Mouse (Mus musculus): ENCODE measurements around the gene Shc3. TPM values are rescaled to one million over a fixed set of nuclear protein-coding genes. Genes with fewer than 3 reads are reported as not detected.

The Shc3 gene
- polyA plus RNA-seq, 1 experiment from 2014 or later: not detected

GRCm38 (mm10) chr13:51409936-51410481 is 159.2 kb downstream of the Shc3 start:
- 54% methylated on average over 6 of the region's 6 CpGs for WGBS (ENCODE audit: insufficient replicate concordance)
- Histone ChIP-seq H3K4me3 (ENCODE audit: low read depth, low read length) (no peak overlapping the region), H3K4me2 (ENCODE audit: low read depth, low read length) (no peak overlapping the region), H3K9me3 (replicated peaks; ENCODE audit: control insufficient read depth, low read length) (no peaks in the 10 kb centered on the region), H3K27me3 (ENCODE audit: control insufficient read depth, insufficient read depth, low read depth, low read length) (peaks cover 28% of the 10 kb centered on the region), H3K9ac (ENCODE audit: low read depth, low read length) (no peak overlapping the region), H3K4me1 (ENCODE audit: control insufficient read depth, low read depth, low read length) (no peaks in the 10 kb centered on the region; the same call in 1 of the 2 replicates), H3K27ac (ENCODE audit: low read length) (no peak overlapping the region), H3K36me3 (ENCODE audit: control insufficient read depth, insufficient read depth) (no peaks in the 10 kb centered on the region)
- no peak for ATAC-seq (ENCODE audit: low read depth)

GRCm38 (mm10) chr13:51408519-51409001 is 160.7 kb downstream of the Shc3 start, which contains the start of gene S1pr3:
TSS of gene S1pr3 (plus strand) at chr13:51408639.
- peaks cover 28% of the 10 kb centered on the region for H3K27me3 ChIP-seq (ENCODE audit: control insufficient read depth, insufficient read depth, low read depth, low read length)

GRCm38 (mm10) chr13:51407541-51408217 is 161.5 kb downstream of the Shc3 start:
- Histone ChIP-seq H3K9me3 (replicated peaks; ENCODE audit: control insufficient read depth, low read length) (no peaks in the 10 kb centered on the region), H3K27ac (ENCODE audit: low read length) (no peak overlapping the region), H3K27me3 (ENCODE audit: control insufficient read depth, insufficient read depth, low read depth, low read length) (peaks cover 28% of the 10 kb centered on the region), H3K9ac (ENCODE audit: low read depth, low read length) (no peak overlapping the region), H3K4me3 (ENCODE audit: low read depth, low read length) (no peak overlapping the region), H3K36me3 (ENCODE audit: control insufficient read depth, insufficient read depth) (no peaks in the 10 kb centered on the region), H3K4me2 (ENCODE audit: low read depth, low read length) (no peak overlapping the region), H3K4me1 (ENCODE audit: control insufficient read depth, low read depth, low read length) (no peaks in the 10 kb centered on the region; the same call in 1 of the 2 replicates)
- ATAC-seq (ENCODE audit: low read depth): no peak
- 21% methylated on average over 13 of the region's 13 CpGs for WGBS (ENCODE audit: insufficient replicate concordance)

More at GRCm38 (mm10) chr13:51408519-51409001, 160.7 kb downstream of the Shc3 start, which contains the start of gene S1pr3:
- H3K4me1 ChIP-seq (ENCODE audit: control insufficient read depth, low read depth, low read length): no peaks in the 10 kb centered on the region; the same call in 1 of the 2 replicates
- peak; percentile 41; the same call in 1 of the 2 replicates for ATAC-seq (ENCODE audit: low read depth)
- H3K9me3 ChIP-seq (replicated peaks; ENCODE audit: control insufficient read depth, low read length): no peaks in the 10 kb centered on the region
- no peaks in the 10 kb centered on the region for H3K36me3 ChIP-seq (ENCODE audit: control insufficient read depth, insufficient read depth)
- under 1% methylated on average over 33 of the region's 33 CpGs for WGBS (ENCODE audit: insufficient replicate concordance)
- no peak within 1 kb of the TSS; the same call in 1 of the 2 replicates for H3K9ac ChIP-seq (ENCODE audit: low read depth, low read length)
- no peak within 1 kb of the TSS for H3K27ac ChIP-seq (ENCODE audit: low read length)
- H3K4me2 ChIP-seq (ENCODE audit: low read depth, low read length): peak within 1 kb of the TSS; percentile 53
- H3K4me3 ChIP-seq (ENCODE audit: low read depth, low read length): peak within 1 kb of the TSS; percentile 45

- Histone ChIP-seq H3K9me3 (replicated peaks; ENCODE audit: control insufficient read depth, low read length) (no peaks in the 10 kb centered on the region), H3K4me3 (ENCODE audit: low read depth, low read length) (no peak overlapping the region), H3K27me3 (ENCODE audit: control insufficient read depth, insufficient read depth, low read depth, low read length) (peaks cover 28% of the 10 kb centered on the region), H3K36me3 (ENCODE audit: control insufficient read depth, insufficient read depth) (no peaks in the 10 kb centered on the region), H3K27ac (ENCODE audit: low read length) (no peak overlapping the region), H3K4me1 (ENCODE audit: control insufficient read depth, low read depth, low read length) (no peaks in the 10 kb centered on the region; the same call in 1 of the 2 replicates), H3K9ac (ENCODE audit: low read depth, low read length) (no peak overlapping the region), H3K4me2 (ENCODE audit: low read depth, low read length) (no peak overlapping the region)
- 42% methylated on average over 13 of the region's 13 CpGs for WGBS (ENCODE audit: insufficient replicate concordance)
- no peak for ATAC-seq (ENCODE audit: low read depth)
Observed at GRCm38 (mm10) chr13:51405731-51406320, 163.4 kb downstream of the Shc3 start.

GRCm38 (mm10) chr13:51404566-51404965 is 164.7 kb downstream of the Shc3 start:
- no peak overlapping the region for H3K4me2 ChIP-seq (ENCODE audit: low read depth, low read length)
- no peaks in the 10 kb centered on the region for H3K9me3 ChIP-seq (replicated peaks; ENCODE audit: control insufficient read depth, low read length)
- no peak overlapping the region for H3K9ac ChIP-seq (ENCODE audit: low read depth, low read length)
- H3K27ac ChIP-seq (ENCODE audit: low read length): no peak overlapping the region
- H3K27me3 ChIP-seq (ENCODE audit: control insufficient read depth, insufficient read depth, low read depth, low read length): peaks cover 25% of the 10 kb centered on the region
- H3K4me1 ChIP-seq (ENCODE audit: control insufficient read depth, low read depth, low read length): peaks cover 2% of the 10 kb centered on the region; the same call in 1 of the 2 replicates
- WGBS (ENCODE audit: insufficient replicate concordance): 73% methylated on average over 4 of the region's 4 CpGs
- no peaks in the 10 kb centered on the region for H3K36me3 ChIP-seq (ENCODE audit: control insufficient read depth, insufficient read depth)
- ATAC-seq (ENCODE audit: low read depth): no peak
- no peak overlapping the region for H3K4me3 ChIP-seq (ENCODE audit: low read depth, low read length)

- peak overlapping the region; percentile 64 for H3K4me2 ChIP-seq (ENCODE audit: low read depth, low read length)
- ATAC-seq (ENCODE audit: low read depth): peak; percentile 50; the same call in 1 of the 2 replicates
Observed at GRCm38 (mm10) chr13:51400736-51401501, 168.3 kb downstream of the Shc3 start.

GRCm38 (mm10) chr13:51400186-51400719 is 169.0 kb downstream of the Shc3 start:
- no peak for ATAC-seq (ENCODE audit: low read depth)
- WGBS (ENCODE audit: insufficient replicate concordance): 13% methylated on average over 14 of the region's 14 CpGs
- no peak overlapping the region for H3K27ac ChIP-seq (ENCODE audit: low read length)

More at GRCm38 (mm10) chr13:51400736-51401501, 168.3 kb downstream of the Shc3 start:
- Histone ChIP-seq H3K9ac (ENCODE audit: low read depth, low read length) (no peak overlapping the region), H3K4me3 (ENCODE audit: low read depth, low read length) (peak overlapping the region; percentile 42), H3K27ac (ENCODE audit: low read length) (no peak overlapping the region), H3K4me1 (ENCODE audit: control insufficient read depth, low read depth, low read length) (peaks cover 2% of the 10 kb centered on the region; the same call in 1 of the 2 replicates), H3K9me3 (replicated peaks; ENCODE audit: control insufficient read depth, low read length) (no peaks in the 10 kb centered on the region), H3K27me3 (ENCODE audit: control insufficient read depth, insufficient read depth, low read depth, low read length) (no peaks in the 10 kb centered on the region), H3K36me3 (ENCODE audit: control insufficient read depth, insufficient read depth) (no peaks in the 10 kb centered on the region)
- 3% methylated on average over 20 of the region's 20 CpGs for WGBS (ENCODE audit: insufficient replicate concordance)

GRCm38 (mm10) chr13:51399562-51399961 is 169.7 kb downstream of the Shc3 start:
- ATAC-seq (ENCODE audit: low read depth): no peak
- WGBS (ENCODE audit: insufficient replicate concordance): 67% methylated on average over 3 of the region's 3 CpGs
- Histone ChIP-seq H3K9me3 (replicated peaks; ENCODE audit: control insufficient read depth, low read length) (no peaks in the 10 kb centered on the region), H3K4me2 (ENCODE audit: low read depth, low read length) (no peak overlapping the region), H3K27me3 (ENCODE audit: control insufficient read depth, insufficient read depth, low read depth, low read length) (no peaks in the 10 kb centered on the region), H3K36me3 (ENCODE audit: control insufficient read depth, insufficient read depth) (no peaks in the 10 kb centered on the region), H3K4me3 (ENCODE audit: low read depth, low read length) (no peak overlapping the region), H3K9ac (ENCODE audit: low read depth, low read length) (no peak overlapping the region), H3K4me1 (ENCODE audit: control insufficient read depth, low read depth, low read length) (peaks cover 2% of the 10 kb centered on the region; the same call in 1 of the 2 replicates), H3K27ac (ENCODE audit: low read length) (no peak overlapping the region)

More at GRCm38 (mm10) chr13:51400186-51400719, 169.0 kb downstream of the Shc3 start:
- Histone ChIP-seq H3K4me1 (ENCODE audit: control insufficient read depth, low read depth, low read length) (peaks cover 2% of the 10 kb centered on the region; the same call in 1 of the 2 replicates), H3K36me3 (ENCODE audit: control insufficient read depth, insufficient read depth) (no peaks in the 10 kb centered on the region), H3K4me3 (ENCODE audit: low read depth, low read length) (peak overlapping the region; percentile 42), H3K9ac (ENCODE audit: low read depth, low read length) (no peak overlapping the region), H3K9me3 (replicated peaks; ENCODE audit: control insufficient read depth, low read length) (no peaks in the 10 kb centered on the region), H3K27me3 (ENCODE audit: control insufficient read depth, insufficient read depth, low read depth, low read length) (no peaks in the 10 kb centered on the region), H3K4me2 (ENCODE audit: low read depth, low read length) (peak overlapping the region; percentile 64)

Measured in liver, embryonic 16.5 days (tissue).